27 mouse cellular contexts compared by ENCODE assay signal in genomic region chr6:11565246-11565645, GRCm38 (mm10).
A peak's percentile ranks its signal among the peaks of the same experiment; 100 is the strongest.
DNase-seq lines count a peak whose midpoint lies in the region; ATAC-seq and TF ChIP-seq lines count a peak whose summit lies in the region.
"Had no signal": no experiment of that assay in that cellular context is flagged by ENCODE, and none has a peak within 500 bp of the region (broad histone marks: within the 10 kb centered on the region; RNA-seq: fewer than 3 reads in every experiment).

No protein-coding gene starts in this region.

- no peak for TF ChIP-seq RAD21 in MEL (IDR thresholded peaks at IDR 0.05; ENCODE audit: low read depth, low read length)

- no peaks in the 10 kb centered on the region for H3K36me3 ChIP-seq in MEL (ENCODE audit: control insufficient read depth in 1 of 2, insufficient read depth in 2 of 2, low read length in 2 of 2)
- H3K36me3 ChIP-seq: embryonic facial prominence, embryonic 13.5 days; embryonic facial prominence, embryonic 15.5 days; forebrain, embryonic 10.5 days; forebrain, embryonic 12.5 days; G1E had no signal

- TF ChIP-seq EP300 in MEL (IDR thresholded peaks at IDR 0.05; ENCODE audit: low read depth in 1 of 2, low read length in 2 of 2), result no peak

- H3K9ac ChIP-seq in MEL (ENCODE audit: control insufficient read depth, low read depth, low read length, poor library complexity, severe bottlenecking), result no peak overlapping the region
- H3K9ac ChIP-seq: embryonic facial prominence, embryonic 13.5 days; embryonic facial prominence, embryonic 15.5 days; forebrain, embryonic 12.5 days had no signal

- H3K4me1 ChIP-seq in MEL (ENCODE audit: control insufficient read depth in 1 of 2, insufficient read depth in 2 of 2, low read length in 2 of 2), result no peaks in the 10 kb centered on the region
- H3K4me1 ChIP-seq: embryonic facial prominence, embryonic 13.5 days; embryonic facial prominence, embryonic 15.5 days; forebrain, embryonic 10.5 days; forebrain, embryonic 12.5 days had no signal

- TF ChIP-seq POLR2A in MEL (IDR thresholded peaks at IDR 0.05; ENCODE audit: control insufficient read depth in 1 of 2, insufficient read depth in 1 of 2, low read depth in 1 of 2, low read length in 2 of 2, poor library complexity in 1 of 2), result no peak

- H3K27me3 ChIP-seq in MEL (ENCODE audit: control insufficient read depth in 1 of 2, insufficient read depth in 2 of 2, low read length in 2 of 2), result no peaks in the 10 kb centered on the region
- H3K27me3 ChIP-seq: CH12.LX; embryonic facial prominence, embryonic 13.5 days; embryonic facial prominence, embryonic 15.5 days; forebrain, embryonic 12.5 days; Patski had no signal

- no peaks in the 10 kb centered on the region for H3K79me2 ChIP-seq in MEL (ENCODE audit: control insufficient read depth, insufficient read depth, low read length, poor library complexity)

- H3K27ac ChIP-seq in MEL (ENCODE audit: control insufficient read depth, low read depth, low read length), result no peak overlapping the region
- H3K27ac ChIP-seq: embryonic facial prominence, embryonic 13.5 days; embryonic facial prominence, embryonic 15.5 days; forebrain, embryonic 10.5 days; forebrain, embryonic 12.5 days had no signal

- H3K9me3 ChIP-seq in MEL (replicated peaks; ENCODE audit: insufficient read depth, low read length), result no peaks in the 10 kb centered on the region
- H3K9me3 ChIP-seq: embryonic facial prominence, embryonic 13.5 days; embryonic facial prominence, embryonic 15.5 days; forebrain, embryonic 10.5 days; forebrain, embryonic 12.5 days; G1E had no signal

- TF ChIP-seq CTCF in MEL (IDR thresholded peaks at IDR 0.05 in 2 of 3, conservative IDR thresholded peaks at IDR 0.05 in 1 of 3; ENCODE audit: control insufficient read depth in 1 of 3, insufficient read depth in 1 of 3, low read depth in 2 of 3, low read length in 3 of 3, poor library complexity in 1 of 3, severe bottlenecking in 1 of 3), result no peak

- DNase-seq in MEL (ENCODE audit: low read depth, low spot score), result peak; percentile 1
- no peak for DNase-seq in layer of hippocampus, postnatal 14 days (ENCODE audit: low spot score in 2 of 2)
- DNase-seq in urinary bladder, adult 18-20 months (ENCODE audit: low spot score in 2 of 2), result no peak
- DNase-seq in thymus, postnatal 4 days, result no peak
- DNase-seq: adrenal gland, adult 8-10 months; adrenal gland, postnatal 14 days; adrenal gland, postnatal 36 days; B cell, adult 2 months; cerebellum, adult 11-12 months; cerebellum, adult 2 months; cerebellum, adult 9-11 months; cerebellum, postnatal 14 days; embryo, embryonic 11 days had no signal

- ATAC-seq in common myeloid progenitor, adult 5-6 weeks (replicated peaks; ENCODE audit: low read depth, poor library complexity, severe bottlenecking), result peak; percentile 32; the same call in 1 of the 2 replicates
- peak; percentile 46; the same call in 1 of the 2 replicates for ATAC-seq in megakaryocyte progenitor cell, adult 5-6 weeks (replicated peaks; ENCODE audit: poor library complexity)
- ATAC-seq: activated CD4-positive, CD25-positive, alpha-beta regulatory T cell, adult 4 months; CD4-positive, CD25-positive, alpha-beta regulatory T cell, adult 4 months; forebrain, embryonic 14.5 days; forebrain, embryonic 16.5 days; Patski had no signal

- H3K4me3 ChIP-seq in MEL (ENCODE audit: control insufficient read depth in 1 of 2, insufficient read depth in 1 of 2, low read depth in 2 of 2, low read length in 2 of 2), result no peak overlapping the region
- H3K4me3 ChIP-seq: embryonic facial prominence, embryonic 13.5 days; embryonic facial prominence, embryonic 15.5 days; erythroblast, embryonic 14.5 days; forebrain, embryonic 10.5 days; forebrain, embryonic 12.5 days had no signal

TF ChIP-seq in MEL, 35 proteins besides CTCF, POLR2A, EP300 and RAD21:
- no peak for TF ChIP-seq MAX (IDR thresholded peaks at IDR 0.05; ENCODE audit: low read length)
- TF ChIP-seq SIN3A (IDR thresholded peaks at IDR 0.05; ENCODE audit: low read length), result no peak
- TF ChIP-seq SMC3 (IDR thresholded peaks at IDR 0.05; ENCODE audit: low read depth, low read length), result no peak
- TF ChIP-seq JUND (IDR thresholded peaks at IDR 0.05; ENCODE audit: low read depth, low read length), result no peak
- TF ChIP-seq MAFK (IDR thresholded peaks at IDR 0.05; ENCODE audit: borderline replicate concordance, low read depth, low read length), result no peak
- TF ChIP-seq GATA1 (IDR thresholded peaks at IDR 0.05; ENCODE audit: low read depth, low read length), result no peak
- TF ChIP-seq GABPA (IDR thresholded peaks at IDR 0.05; ENCODE audit: low read depth, low read length), result no peak
- no peak for TF ChIP-seq TAL1 (IDR thresholded peaks at IDR 0.05; ENCODE audit: low read length)
- TF ChIP-seq MYB (IDR thresholded peaks at IDR 0.05; ENCODE audit: low read depth, low read length), result no peak
- no peak for TF ChIP-seq CHD2 (IDR thresholded peaks at IDR 0.05; ENCODE audit: low read length)
- no peak for TF ChIP-seq MEF2A (IDR thresholded peaks at IDR 0.05; ENCODE audit: extremely low read depth, insufficient replicate concordance, low read depth, low read length, poor library complexity, severe bottlenecking)
- TF ChIP-seq HCFC1 (IDR thresholded peaks at IDR 0.05; ENCODE audit: low read depth, low read length), result no peak
- no peak for TF ChIP-seq ZNF384 (IDR thresholded peaks at IDR 0.05; ENCODE audit: low read depth, low read length)
- TF ChIP-seq ETS1 (IDR thresholded peaks at IDR 0.05; ENCODE audit: low read depth, low read length), result no peak
- TF ChIP-seq TCF12 (IDR thresholded peaks at IDR 0.05; ENCODE audit: low read depth, low read length), result no peak
- TF ChIP-seq ZKSCAN1 (IDR thresholded peaks at IDR 0.05; ENCODE audit: low read depth, low read length), result no peak
- no peak for TF ChIP-seq CHD1 (IDR thresholded peaks at IDR 0.05; ENCODE audit: low read depth, low read length)
